Mouse (Mus musculus) spleen, adult 2 months (tissue): ENCODE measurements around the gene Smg8. TPM values are rescaled to one million over a fixed set of nuclear protein-coding genes. Genes with fewer than 3 reads are reported as not detected.
"Not testable (repeated sequence)": the region's sequence is repeated elsewhere in the genome, so short reads cannot be mapped to it uniquely, and the experiment has no call there.

Experiments
- DNase-seq, 2 experiments: peaks; one replicate each; pipeline versions ENCODE4 v3.0.0 to v3.0.0-alpha.2; 2012 to 2021; ENCODE audit warnings: low spot score in 2 of 2, low read depth in 1 of 2
- H3K27ac ChIP-seq: fragments of 200-500 bp; 2 replicates; pipeline ENCODE4 v1.5.1; 2012; ENCODE audit warnings: low read length, inconsistent platforms; ENCODE audit not compliant: insufficient read depth
- H3K27me3 ChIP-seq: fragments of 200-500 bp; 2 replicates; pipeline ENCODE4 v1.6.1; 2012; ENCODE audit warnings: mild to moderate bottlenecking, moderate library complexity, low read length, inconsistent platforms; ENCODE audit not compliant: control insufficient read depth, insufficient read depth
- H3K36me3 ChIP-seq: fragments of 200-500 bp; 2 replicates; pipeline ENCODE4 v1.6.1; 2012; ENCODE audit warnings: mild to moderate bottlenecking, low read length, inconsistent platforms; ENCODE audit not compliant: control insufficient read depth, insufficient read depth
- H3K4me1 ChIP-seq: fragments of 200-500 bp; 2 replicates; pipeline ENCODE4 v1.6.1; 2011; ENCODE audit warnings: inconsistent platforms; ENCODE audit not compliant: control insufficient read depth, insufficient read depth, insufficient read length
- H3K4me3 ChIP-seq: fragments of 200-500 bp; 2 replicates; pipeline ENCODE4 v1.5.1; 2011; ENCODE audit warnings: mild to moderate bottlenecking, inconsistent platforms; ENCODE audit not compliant: insufficient read depth, insufficient read length; ENCODE audit errors: extremely low read depth
- CTCF ChIP-seq: fragments of 200-500 bp; IDR thresholded peaks from 2 replicates; pipeline ENCODE4 v1.5.1; 2011; ENCODE audit warnings: mild to moderate bottlenecking, inconsistent platforms; ENCODE audit not compliant: insufficient read depth, insufficient read length, insufficient replicate concordance; ENCODE audit errors: extremely low read depth
- POLR2A ChIP-seq: fragments of 200-500 bp; IDR thresholded peaks from 2 replicates; pipeline ENCODE4 v1.6.1; 2011; ENCODE audit warnings: low read depth, low read length, inconsistent platforms
- WGBS: fragments of 180-500 bp; shearing (Covaris S2); methylation state at CpG from one replicate; pipeline ENCODE4 v1.1.7; 2018; 5-methylcytosine and 5-hydroxymethylcytosine counted together
- polyA plus RNA-seq: library from polyadenylated mRNA; depleted of rRNA; stranded (reverse); fragments of >200 nt; gene quantifications from 2 replicates; pipeline ENCODE4 v1.2.3, GENCODE M21; 2012

Smg8 gene
- polyA plus RNA-seq, 1 experiment: 4.7 TPM

DNA sequence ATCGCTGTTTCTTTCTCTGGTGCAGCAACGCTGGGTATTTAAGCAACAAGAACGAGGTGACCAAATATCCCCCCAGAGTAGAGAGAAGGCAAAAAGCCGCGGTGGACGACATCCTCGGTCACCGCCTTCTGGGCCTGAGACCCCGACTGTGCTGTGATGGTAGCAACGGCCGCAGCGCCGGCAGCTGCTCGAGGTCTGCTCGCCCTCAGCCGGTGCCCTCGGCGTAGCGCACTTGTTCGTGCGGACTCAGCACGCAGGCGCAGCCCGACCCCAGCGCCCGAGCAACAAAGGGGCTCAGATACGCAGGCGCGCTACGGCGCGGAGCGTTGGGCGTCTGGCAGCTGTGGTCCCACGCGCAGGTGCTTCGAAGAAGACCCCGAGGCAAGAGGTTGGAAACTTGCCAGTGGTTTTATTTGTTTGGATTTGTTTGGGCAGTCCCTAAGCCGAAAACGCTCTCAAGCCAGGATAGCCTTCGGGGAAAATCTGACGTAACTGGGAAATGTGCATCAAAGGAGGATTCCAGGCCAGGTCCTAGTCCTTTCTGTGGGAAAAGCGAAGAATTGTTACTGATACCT lies 12.6 kb downstream of the Smg8 start, which contains the start of gene Gdpd1:
TSS of gene Gdpd1 (minus strand) at position 197 of the 575 bp plus-strand sequence.
- Histone ChIP-seq H3K36me3 (peaks cover 3% of the 10 kb centered on the region), H3K27ac (no peak within 1 kb of the TSS), H3K4me1 (peaks cover 4% of the 10 kb centered on the region; the same call in 1 of the 2 replicates), H3K27me3 (no peaks in the 10 kb centered on the region), H3K4me3 (peak within 1 kb of the TSS; percentile 59)
- 0 out of 2 replicates have a peak, but pooled peaks have one; percentile 18 for TF ChIP-seq CTCF
- no peak for TF ChIP-seq POLR2A
- DNase-seq: peak; percentile 47 to 80
- WGBS: 2% methylated on average over 43 of the region's 43 CpGs

DNA sequence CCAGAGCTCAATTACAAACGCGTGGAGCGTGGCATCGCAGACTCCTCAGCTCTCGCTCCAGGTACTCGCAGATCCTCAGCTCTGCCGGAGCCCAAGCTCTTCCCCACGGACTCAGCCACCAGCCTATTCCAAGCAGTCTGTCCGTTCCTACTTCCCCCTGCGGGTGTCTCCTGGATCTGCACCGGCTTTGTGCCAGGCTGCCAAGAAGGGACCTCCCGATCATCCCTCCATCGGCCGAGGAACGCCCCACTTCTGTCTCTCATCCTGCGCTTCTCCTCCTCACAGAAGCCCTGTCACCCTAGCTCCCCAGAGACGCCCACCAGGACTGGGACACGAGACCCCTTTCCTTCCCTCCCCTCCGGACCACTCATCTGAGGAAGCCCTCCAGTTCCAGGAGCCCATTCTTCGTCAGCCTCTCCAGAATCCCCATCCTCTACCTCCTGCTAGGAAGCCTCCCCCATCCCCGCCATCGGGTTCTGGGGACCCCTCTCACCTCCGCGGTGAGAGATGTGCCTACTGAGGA lies 13.2 kb downstream of the Smg8 start:
- peak overlapping the region; percentile 59 for H3K4me3 ChIP-seq
- H3K27me3 ChIP-seq: no peaks in the 10 kb centered on the region
- TF ChIP-seq CTCF (no peak), POLR2A (no peak)
- H3K27ac ChIP-seq: no peak overlapping the region
- DNase-seq: no peak
- peaks cover 4% of the 10 kb centered on the region; the same call in 1 of the 2 replicates for H3K4me1 ChIP-seq
- H3K36me3 ChIP-seq: peaks cover 3% of the 10 kb centered on the region
- WGBS: 8% methylated on average over 24 of the region's 24 CpGs

DNA sequence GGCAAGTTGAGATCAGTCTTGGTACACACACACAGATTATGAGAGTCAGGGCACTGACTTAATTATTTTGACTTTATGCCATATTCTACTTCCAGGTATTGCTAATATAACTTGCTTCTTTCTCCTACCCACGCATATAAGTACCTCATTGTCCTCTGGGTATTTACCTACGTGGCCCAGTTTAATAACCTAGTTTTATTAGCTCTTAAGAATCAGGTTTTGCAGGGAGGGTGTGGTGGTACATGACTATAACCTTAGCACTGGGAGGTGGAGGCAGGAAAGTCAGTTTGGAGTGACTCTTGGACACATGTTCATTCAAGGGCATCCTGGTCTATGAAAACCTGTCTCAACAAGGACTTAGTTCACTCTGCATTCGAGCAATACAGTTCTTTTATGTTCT lies 24.5 kb downstream of the Smg8 start:
- H3K36me3 ChIP-seq: no peaks in the 10 kb centered on the region
- TF ChIP-seq CTCF (no peak), POLR2A (no peak)
- no peaks in the 10 kb centered on the region for H3K27me3 ChIP-seq
- H3K4me1 ChIP-seq: no peaks in the 10 kb centered on the region
- DNase-seq: no peak
- no peak overlapping the region for H3K27ac ChIP-seq
- WGBS: 73% methylated on average over 3 of the region's 3 CpGs
- no peak overlapping the region for H3K4me3 ChIP-seq

DNA sequence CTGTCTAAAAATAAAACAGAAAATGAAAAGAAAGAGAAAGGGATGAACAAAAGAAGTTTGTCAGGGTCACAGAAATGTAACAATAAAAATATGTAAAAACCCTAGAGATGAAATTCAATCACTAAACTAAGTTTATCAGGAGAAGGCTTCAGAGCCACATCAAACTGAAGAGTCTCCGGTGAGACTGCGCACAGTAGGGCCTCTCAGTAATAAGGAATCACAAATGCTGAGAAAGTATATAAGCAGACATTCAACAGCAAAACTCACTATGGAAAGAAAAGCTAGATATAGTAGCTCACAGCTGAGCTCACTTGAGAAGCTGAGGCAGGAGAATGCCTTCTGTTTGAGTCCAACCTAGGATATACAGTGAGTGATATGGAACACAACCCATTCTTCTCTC lies 26.2 kb downstream of the Smg8 start:
- H3K36me3 ChIP-seq: no peaks in the 10 kb centered on the region
- WGBS: 88% methylated on average over 2 of the region's 2 CpGs
- H3K4me1 ChIP-seq: no peaks in the 10 kb centered on the region
- no peak for DNase-seq
- H3K4me3 ChIP-seq: no peak overlapping the region
- no peak for TF ChIP-seq CTCF
- no peak for TF ChIP-seq POLR2A
- no peak overlapping the region for H3K27ac ChIP-seq
- no peaks in the 10 kb centered on the region for H3K27me3 ChIP-seq

DNA sequence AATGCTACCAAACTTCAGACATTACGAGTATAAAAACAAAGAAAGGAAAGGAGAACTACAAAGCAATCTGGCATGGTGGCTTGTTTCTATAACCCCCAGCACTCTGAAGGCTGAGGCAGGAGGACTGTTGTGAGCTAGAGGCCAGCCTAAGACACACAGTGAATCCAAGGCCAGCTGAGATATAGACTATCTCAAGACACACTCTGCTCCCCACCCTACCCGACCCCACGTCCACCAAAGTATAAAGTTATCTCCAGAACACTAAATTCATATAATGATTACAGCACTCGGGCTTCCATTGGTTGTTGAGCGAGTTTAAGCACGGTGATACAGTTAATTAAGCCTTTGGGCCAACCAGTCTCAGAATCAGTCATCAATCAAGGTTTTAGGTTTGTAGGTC lies 30.3 kb downstream of the Smg8 start:
- no peak overlapping the region for H3K27ac ChIP-seq
- DNase-seq: no peak
- TF ChIP-seq POLR2A (no peak), CTCF (no peak)
- no peaks in the 10 kb centered on the region for H3K27me3 ChIP-seq
- 84% methylated on average over 6 of the region's 6 CpGs for WGBS
- H3K4me3 ChIP-seq: no peak overlapping the region
- H3K36me3 ChIP-seq: no peaks in the 10 kb centered on the region
- no peaks in the 10 kb centered on the region for H3K4me1 ChIP-seq

DNA sequence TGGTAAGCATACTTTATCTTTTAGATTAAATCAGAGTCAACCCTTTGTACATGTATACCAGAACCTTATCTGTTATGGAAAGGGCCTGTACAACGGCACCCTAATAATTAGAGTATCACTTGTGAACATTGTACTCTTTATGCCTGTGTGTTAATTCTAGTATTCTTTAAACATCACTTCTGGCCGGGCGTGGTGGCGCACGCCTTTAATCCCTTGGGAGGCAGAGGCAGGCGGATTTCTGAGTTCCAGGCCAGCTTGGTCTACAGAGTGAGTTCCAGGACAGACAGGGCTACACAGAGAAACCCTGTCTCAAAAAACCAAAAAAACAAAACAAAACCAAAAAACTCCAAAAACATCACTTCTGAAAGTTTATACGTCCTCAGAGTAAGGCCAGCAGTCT lies 37.7 kb downstream of the Smg8 start:
- WGBS: 94% methylated on average over 7 of the region's 7 CpGs

DNA sequence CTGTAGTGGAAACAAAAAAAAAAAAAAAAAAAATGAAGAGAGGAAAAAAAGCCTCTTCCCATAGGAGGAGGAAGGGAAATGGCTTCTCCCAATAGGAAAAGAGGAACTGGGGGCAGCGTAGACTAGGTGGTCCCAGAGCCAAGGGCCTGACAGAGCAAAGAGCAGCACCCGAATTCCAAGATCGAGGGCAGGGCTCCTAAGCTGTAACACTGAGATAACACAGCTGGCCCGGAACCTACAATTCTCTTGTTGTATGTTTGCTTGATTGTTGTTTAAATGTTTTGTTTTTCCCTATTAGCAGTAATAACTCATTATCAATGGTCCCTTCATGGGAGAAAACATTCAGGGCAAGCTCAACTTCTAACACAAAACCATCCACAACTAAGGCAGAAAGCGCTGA lies 39.6 kb downstream of the Smg8 start:
- Histone ChIP-seq H3K27me3 (no peaks in the 10 kb centered on the region), H3K4me3 (no peak overlapping the region), H3K27ac (no peak overlapping the region), H3K4me1 (no peaks in the 10 kb centered on the region), H3K36me3 (no peaks in the 10 kb centered on the region)
- TF ChIP-seq CTCF (no peak), POLR2A (no peak)
- 86% methylated on average over 5 of the region's 5 CpGs for WGBS
- DNase-seq: no peak

More for the DNA sequence above, 37.7 kb downstream of the Smg8 start:
- H3K27me3 ChIP-seq, H3K4me3 ChIP-seq, H3K36me3 ChIP-seq, H3K4me1 ChIP-seq, H3K27ac ChIP-seq, DNase-seq: not testable (repeated sequence)
